Mouse (Mus musculus): ENCODE measurements around the gene Vamp1.

Vamp1 gene

GRCm38 (mm10) chr6:125286944-125287343 lies 71.6 kb downstream of the Vamp1 start:
- no peak for DNase-seq (ENCODE audit: low read depth, low spot score)

GRCm38 (mm10) chr6:125288730-125289129 lies 73.4 kb downstream of the Vamp1 start:
- no peak for DNase-seq (ENCODE audit: low read depth, low spot score)

- no peak for DNase-seq (ENCODE audit: low read depth, low spot score)
Measured at GRCm38 (mm10) chr6:125291329-125291728, 76.0 kb downstream of the Vamp1 start.

- no peak for DNase-seq (ENCODE audit: low read depth, low spot score)
Measured at GRCm38 (mm10) chr6:125292256-125292655, 76.9 kb downstream of the Vamp1 start.

GRCm38 (mm10) chr6:125294049-125294448 lies 78.7 kb downstream of the Vamp1 start:
- DNase-seq (ENCODE audit: low read depth, low spot score): no peak
